Mouse (Mus musculus) lung, adult 2 months (tissue): ENCODE measurements around the gene Lyar.

Source experiments
- CTCF ChIP-seq: fragments of 200-500 bp; IDR thresholded peaks from 2 replicates; pipeline ENCODE4 v1.5.1; 2011; ENCODE audit warnings: mild to moderate bottlenecking, low read length, control low read depth; ENCODE audit not compliant: insufficient read depth
- POLR2A ChIP-seq: fragments of 200-500 bp; IDR thresholded peaks from 2 replicates; pipeline ENCODE4 v1.6.1; 2011; ENCODE audit warnings: low read depth, mild to moderate bottlenecking, control low read depth, low read length, borderline replicate concordance; ENCODE audit errors: extremely low read depth

GRCm38 (mm10) chr5:38255195-38255594, 34.9 kb downstream of the Lyar start:
- no peak for TF ChIP-seq POLR2A
- no peak for TF ChIP-seq CTCF
